Mouse (Mus musculus) left cerebral cortex, adult 6 months (tissue): ENCODE data around the gene Gm4847. TPM values are rescaled to one million over a fixed set of nuclear protein-coding genes. Genes with fewer than 3 reads are reported as not detected.

Source experiments
- long read RNA-seq, 2 experiments: library from polyadenylated mRNA; unstranded; transcript quantifications; one replicate each; pipeline ENCODE4 v2.0.0; 2019 to 2020
- polyA plus RNA-seq: library from polyadenylated mRNA; unstranded; fragments of <200 nt; fragmentation: Nextera tagmentation; gene quantifications from 2 replicates; pipeline ENCODE4 v1.2.3, GENCODE M21; 2021

Gene Gm4847
- 0.04 TPM in 1 of 2 replicates, not detected in the other for polyA plus RNA-seq
- long read RNA-seq, experiment 1: 0 reads
- long read RNA-seq, experiment 2: 0 reads

GRCm38 (mm10) chr1:166647593-166647992 lies at the start of gene Gm4847:
Gene Gm4847, minus strand, starts transcription at chr1:166647693.

GRCm38 (mm10) chr1:166681745-166682144 lies 34.3 kb upstream of the Gm4847 start, which contains the start of gene Fmo9:
Gene Fmo9, minus strand, starts transcription at chr1:166681845.

Other genes starting within 250 kb of the Gm4847 start
- 6.9 and 9.1 TPM in 2 replicates for gene Pogk, start 237.8 kb downstream of the Gm4847 start, polyA plus RNA-seq
- gene Gm4846, start 150.1 kb downstream of the Gm4847 start, polyA plus RNA-seq: not detected in 2 replicates
- gene Fmo9, start 34.2 kb upstream of the Gm4847 start, polyA plus RNA-seq: not detected in 2 replicates